Mouse (Mus musculus) midbrain, embryonic 14.5 days (tissue): Measurements from ENCODE around the gene Gnai2. TPM values are rescaled to one million over a fixed set of nuclear protein-coding genes. Genes with fewer than 3 reads are reported as not detected.
"Not testable (repeated sequence)": the region's sequence is repeated elsewhere in the genome, so short reads cannot be mapped to it uniquely, and the experiment has no call there.

ENCODE experiments used
- ATAC-seq: fragments of 200-750 bp; cut with Nextera tagmentation; 2 replicates; pipeline ENCODE4 v1.8.0; 2017; ENCODE audit warnings: moderate number of reproducible peaks, moderate library complexity; ENCODE audit not compliant: low FRiP score, low TSS enrichment
- DNase-seq: peaks from one replicate; pipeline ENCODE4 v3.0.0-alpha.2; 2015
- H3K27ac ChIP-seq: fragments of 300-500 bp; sonication (generic); replicated peaks from 2 replicates; pipeline ENCODE4 v1.5.1; 2014; ENCODE audit warnings: mild to moderate bottlenecking, low read depth, low read length, moderate library complexity
- H3K27me3 ChIP-seq: fragments of 300-500 bp; sonication (generic); 2 replicates; pipeline ENCODE4 v1.6.1; 2014; ENCODE audit warnings: low read length, control low read depth, mixed read lengths; ENCODE audit not compliant: control insufficient read depth, insufficient read depth
- H3K36me3 ChIP-seq: fragments of 300-500 bp; sonication (generic); 2 replicates; pipeline ENCODE4 v1.6.1; 2014; ENCODE audit warnings: low read length, control low read depth; ENCODE audit not compliant: control insufficient read depth, insufficient read depth
- H3K4me1 ChIP-seq: fragments of 300-500 bp; sonication (generic); 2 replicates; pipeline ENCODE4 v1.6.1; 2014; ENCODE audit warnings: mild to moderate bottlenecking, antibody characterized with exemption, low read length, control low read depth; ENCODE audit not compliant: control insufficient read depth, insufficient read depth
- H3K4me2 ChIP-seq: fragments of 300-500 bp; sonication (generic); 2 replicates; pipeline ENCODE4 v1.6.1; 2014; ENCODE audit warnings: mild to moderate bottlenecking, low read length, moderate library complexity
- H3K4me3 ChIP-seq: fragments of 300-500 bp; sonication (generic); replicated peaks from 2 replicates; pipeline ENCODE4 v1.5.1; 2014; ENCODE audit warnings: low read depth, low read length
- H3K9ac ChIP-seq: fragments of 300-500 bp; sonication (generic); replicated peaks from 2 replicates; pipeline ENCODE4 v1.6.1; 2014; ENCODE audit warnings: mild to moderate bottlenecking, low read length, moderate library complexity
- H3K9me3 ChIP-seq: fragments of 300-500 bp; sonication (generic); 2 replicates; pipeline ENCODE4 v1.6.1; 2016; ENCODE audit warnings: low read length, control low read depth, mixed read lengths; ENCODE audit not compliant: control insufficient read depth
- WGBS: fragments of 180-500 bp; shearing (Covaris S2); extraction: QIAGEN DNeasy Blood & Tissue Kit; methylation state at CpG from one replicate; pipeline ENCODE4 v1.1.7; 2014; 5-methylcytosine and 5-hydroxymethylcytosine counted together
- polyA plus RNA-seq: library from polyadenylated mRNA; unstranded; fragments of >200 nt; fragmentation: Nextera tagmentation; extraction: Ambion mirVana; gene quantifications from 2 replicates; pipeline ENCODE4 v1.2.1, GENCODE M21; 2014

Gnai2 gene
- polyA plus RNA-seq, 1 experiment from 2014 or later: 326 TPM

DNA sequence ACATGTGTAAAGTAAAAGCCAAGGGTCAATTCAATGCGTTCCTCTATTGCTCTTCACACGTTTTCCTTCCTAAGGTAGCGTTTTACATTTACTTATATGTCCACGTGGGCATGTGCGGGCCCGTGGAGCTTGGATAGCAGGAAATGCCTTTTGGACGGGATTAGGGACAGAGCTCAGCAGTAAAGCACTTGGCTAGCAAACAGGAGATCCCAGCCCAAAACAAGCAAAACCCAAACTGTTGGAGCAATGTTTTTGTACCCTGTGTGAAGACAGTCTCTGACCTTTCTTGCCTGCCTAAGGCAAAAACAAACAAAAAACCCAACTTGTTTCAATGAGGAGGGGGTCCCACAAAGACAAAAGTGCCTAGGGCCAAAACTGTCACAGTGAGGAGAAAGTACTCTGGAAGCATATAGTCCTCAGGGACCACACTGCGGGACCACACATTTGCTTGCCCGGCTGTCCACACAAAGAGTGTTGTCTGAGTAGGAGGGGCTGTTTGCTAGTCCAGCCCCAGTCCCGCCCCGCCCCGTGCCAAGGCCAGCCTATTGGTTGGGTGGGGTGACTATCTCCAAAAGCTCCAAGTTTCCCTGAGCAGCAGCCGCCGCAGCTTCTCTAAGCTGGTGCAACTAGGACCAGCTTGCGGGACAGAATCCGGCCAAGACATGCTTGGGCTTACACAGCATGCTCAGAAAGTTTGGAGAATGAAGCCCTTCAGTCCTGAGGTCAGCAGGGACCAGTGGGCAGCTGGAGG lies 58.6 kb downstream of the Gnai2 start, which contains the start of gene Hyal1:
TSS of gene Hyal1 (plus strand) at position 571 of the 751 bp plus-strand sequence.
- no peaks in the 10 kb centered on the region for H3K27me3 ChIP-seq
- peak within 1 kb of the TSS; percentile 21 for H3K4me3 ChIP-seq
- H3K4me1 ChIP-seq: peaks cover 20% of the 10 kb centered on the region
- H3K9me3 ChIP-seq: no peaks in the 10 kb centered on the region
- H3K36me3 ChIP-seq: peaks cover 29% of the 10 kb centered on the region
- WGBS: 27% methylated on average over 16 of the region's 16 CpGs
- H3K4me2 ChIP-seq: peak within 1 kb of the TSS; percentile 42
- H3K9ac ChIP-seq: no peak within 1 kb of the TSS; the same call in 1 of the 2 replicates
- peak within 1 kb of the TSS; percentile 41; the same call in 1 of the 2 replicates for H3K27ac ChIP-seq
- DNase-seq (peak; percentile 76), ATAC-seq (peak; percentile 29)

DNA sequence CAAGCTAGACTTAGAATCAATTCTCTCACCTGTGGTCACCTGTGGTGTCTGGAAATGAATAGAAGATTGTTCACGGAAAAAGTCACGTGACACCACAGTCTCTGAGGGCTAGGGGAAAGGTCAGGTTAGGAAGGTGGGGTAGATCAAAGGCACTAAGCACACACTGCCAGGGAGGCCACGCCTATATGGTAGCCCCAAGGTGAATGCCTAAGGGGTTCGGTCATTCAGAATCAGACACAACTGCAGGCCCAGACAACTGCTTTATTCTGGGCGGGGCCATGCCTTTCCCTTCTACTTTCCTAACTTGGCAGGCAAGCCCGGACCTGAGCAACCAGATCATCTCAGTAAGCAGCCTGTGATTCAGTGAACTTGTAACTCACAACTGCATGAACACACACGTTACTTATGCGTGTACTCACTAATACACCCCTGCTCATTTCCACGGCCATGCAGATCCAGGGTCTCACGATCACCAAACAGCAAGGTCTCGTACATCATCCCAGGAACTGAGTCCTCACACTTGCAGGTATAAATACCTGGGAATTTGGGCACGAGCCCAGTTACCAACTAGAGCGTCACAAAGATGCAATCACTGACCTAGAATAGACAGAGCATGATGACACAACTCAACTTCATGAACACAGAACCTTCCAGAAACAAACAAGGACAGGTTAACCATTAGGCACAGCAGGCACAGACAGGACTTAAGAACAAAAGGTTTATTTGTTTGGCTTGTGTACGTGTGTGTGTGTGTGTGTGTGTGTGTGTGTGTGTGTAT lies 59.4 kb downstream of the Gnai2 start:
- Histone ChIP-seq H3K36me3 (peaks cover 36% of the 10 kb centered on the region), H3K9me3 (no peaks in the 10 kb centered on the region), H3K4me3 (no peak overlapping the region), H3K4me1 (peaks cover 22% of the 10 kb centered on the region), H3K27ac (0 out of 2 replicates have a peak overlapping the region, but pooled peaks have one; percentile 41), H3K27me3 (no peaks in the 10 kb centered on the region), H3K9ac (no peak overlapping the region), H3K4me2 (no peak overlapping the region)
- no peak for ATAC-seq
- WGBS: 89% methylated on average over 14 of the region's 14 CpGs
- no peak for DNase-seq

DNA sequence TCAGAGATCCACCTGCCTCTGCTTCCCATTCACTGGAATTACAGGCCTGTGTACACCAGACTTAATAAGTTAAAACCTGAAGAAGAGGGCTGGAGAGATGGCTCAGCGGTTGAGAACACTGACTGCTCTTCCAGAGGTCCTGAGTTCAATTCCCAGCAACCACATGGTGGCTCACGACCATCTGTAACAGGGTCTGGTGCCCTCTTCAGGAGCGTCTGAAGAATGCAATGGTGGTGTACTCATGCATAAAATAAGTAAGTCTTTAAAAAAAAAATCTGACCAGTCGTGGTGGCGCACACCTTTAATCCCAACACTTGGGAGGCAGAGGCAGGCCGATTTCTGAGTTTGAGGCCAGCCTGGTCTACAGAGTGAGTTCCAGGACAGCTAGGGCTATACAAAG lies 61.4 kb downstream of the Gnai2 start:
- not testable (repeated sequence) for H3K9ac ChIP-seq, H3K27me3 ChIP-seq, H3K4me3 ChIP-seq, DNase-seq, H3K27ac ChIP-seq, H3K9me3 ChIP-seq, ATAC-seq, H3K4me2 ChIP-seq
- 81% methylated on average over 6 of the region's 6 CpGs for WGBS
- Histone ChIP-seq H3K4me1 (peaks cover 25% of the 10 kb centered on the region), H3K36me3 (peaks cover 41% of the 10 kb centered on the region)

DNA sequence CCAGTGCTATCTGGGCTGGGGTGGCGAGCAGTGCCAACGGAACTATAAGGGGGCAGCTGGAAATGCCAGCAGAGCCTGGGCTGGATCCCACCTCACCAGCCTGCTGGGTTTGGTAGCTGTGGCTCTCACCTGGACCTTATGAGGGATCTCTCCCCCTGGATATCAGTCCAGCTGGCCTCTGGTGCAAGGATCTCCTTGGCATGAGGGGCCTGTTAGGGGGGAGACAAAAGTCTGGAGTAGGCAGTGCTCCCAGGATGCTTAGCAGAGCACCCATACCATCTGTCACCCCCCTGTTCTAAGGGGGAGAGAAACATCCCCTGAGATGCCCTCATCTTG lies 62.9 kb downstream of the Gnai2 start:
- Histone ChIP-seq H3K9me3 (no peaks in the 10 kb centered on the region), H3K36me3 (peaks cover 41% of the 10 kb centered on the region), H3K4me2 (no peak overlapping the region), H3K4me3 (no peak overlapping the region), H3K4me1 (peaks cover 36% of the 10 kb centered on the region), H3K27ac (no peak overlapping the region), H3K27me3 (no peaks in the 10 kb centered on the region), H3K9ac (no peak overlapping the region)
- no peak for ATAC-seq
- 100% methylated on average over 2 of the region's 2 CpGs for WGBS
- DNase-seq: no peak

DNA sequence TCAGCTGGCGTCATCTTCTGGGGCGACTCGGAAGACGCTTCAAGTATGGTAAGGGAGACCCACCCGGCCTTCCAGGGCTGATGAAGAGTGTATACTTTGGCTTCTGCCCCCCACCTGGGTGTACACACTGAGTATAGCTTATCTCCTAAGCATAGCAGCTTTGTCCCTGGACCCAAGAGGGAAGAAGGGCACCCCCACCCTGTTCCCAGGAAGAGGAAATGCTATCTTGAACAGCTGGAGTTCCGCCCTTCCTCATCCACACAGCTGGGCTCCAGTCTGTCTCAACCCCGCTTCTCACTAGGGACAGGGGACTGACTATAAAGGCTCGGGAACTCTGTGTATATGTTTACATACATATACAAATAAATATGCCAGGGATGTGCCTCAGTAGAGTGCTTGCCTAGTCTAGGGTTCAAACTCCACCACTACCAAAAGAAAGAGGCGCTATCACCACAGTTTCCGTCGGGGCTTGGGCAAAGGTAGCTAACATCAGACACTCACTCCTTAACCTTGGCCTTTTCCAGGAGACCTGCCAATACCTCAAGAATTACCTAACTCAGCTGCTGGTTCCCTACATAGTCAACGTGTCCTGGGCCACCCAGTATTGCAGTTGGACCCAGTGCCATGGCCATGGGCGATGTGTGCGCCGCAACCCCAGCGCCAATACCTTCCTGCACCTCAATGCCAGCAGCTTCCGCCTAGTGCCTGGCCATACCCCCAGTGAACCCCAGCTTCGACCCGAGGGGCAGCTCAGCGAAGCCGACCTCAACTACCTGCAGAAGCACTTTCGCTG lies 63.4 kb downstream of the Gnai2 start:
- H3K27ac ChIP-seq: no peak overlapping the region
- H3K27me3 ChIP-seq: no peaks in the 10 kb centered on the region
- H3K4me1 ChIP-seq: peaks cover 32% of the 10 kb centered on the region
- H3K4me3 ChIP-seq: no peak overlapping the region
- H3K36me3 ChIP-seq: peaks cover 41% of the 10 kb centered on the region
- H3K9me3 ChIP-seq: no peaks in the 10 kb centered on the region
- no peak for DNase-seq
- H3K4me2 ChIP-seq: peak overlapping the region; percentile 83
- no peak for ATAC-seq
- no peak overlapping the region for H3K9ac ChIP-seq
- 95% methylated on average over 22 of the region's 22 CpGs for WGBS

DNA sequence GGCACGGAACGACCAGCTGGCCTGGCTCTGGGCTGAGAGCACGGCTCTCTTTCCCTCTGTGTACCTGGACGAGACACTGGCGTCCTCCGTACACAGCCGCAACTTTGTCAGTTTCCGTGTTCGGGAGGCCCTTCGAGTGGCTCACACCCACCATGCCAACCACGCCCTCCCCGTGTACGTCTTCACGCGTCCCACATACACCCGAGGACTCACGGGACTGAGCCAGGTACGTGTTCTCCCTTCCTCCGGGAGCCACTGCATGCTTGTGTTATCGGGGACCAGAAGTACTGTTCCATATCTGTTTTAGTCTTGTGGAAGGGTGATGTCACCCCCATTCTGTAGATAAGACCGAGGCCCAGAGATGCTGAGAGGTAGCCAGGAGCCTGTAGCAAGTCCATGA lies 64.3 kb downstream of the Gnai2 start:
- Histone ChIP-seq H3K4me2 (peak overlapping the region; percentile 83), H3K9me3 (no peaks in the 10 kb centered on the region), H3K9ac (peak overlapping the region; percentile 80), H3K27ac (no peak overlapping the region), H3K4me3 (peak overlapping the region; percentile 85), H3K4me1 (peaks cover 32% of the 10 kb centered on the region), H3K27me3 (no peaks in the 10 kb centered on the region), H3K36me3 (peaks cover 49% of the 10 kb centered on the region)
- no peak for DNase-seq
- WGBS: 94% methylated on average over 21 of the region's 21 CpGs
- no peak for ATAC-seq

DNA sequence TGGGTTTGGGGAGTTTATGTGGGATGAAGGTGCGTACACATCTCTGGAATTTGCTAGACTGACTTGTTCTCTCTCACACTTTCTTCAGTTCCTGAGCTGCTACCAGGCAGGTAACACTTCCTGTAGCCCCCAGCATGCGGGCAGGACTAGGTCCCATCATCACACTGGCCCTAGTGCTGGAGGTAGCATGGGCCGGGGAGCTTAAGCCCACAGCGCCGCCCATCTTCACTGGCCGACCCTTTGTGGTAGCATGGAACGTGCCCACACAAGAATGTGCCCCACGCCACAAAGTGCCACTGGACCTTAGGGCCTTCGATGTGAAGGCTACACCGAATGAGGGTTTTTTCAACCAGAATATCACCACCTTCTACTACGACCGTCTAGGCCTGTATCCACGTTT lies 65.2 kb downstream of the Gnai2 start:
- H3K27ac ChIP-seq: peak overlapping the region; percentile 88
- 46% methylated on average over 13 of the region's 13 CpGs for WGBS
- H3K9ac ChIP-seq: peak overlapping the region; percentile 80
- peaks cover 57% of the 10 kb centered on the region for H3K36me3 ChIP-seq
- no peaks in the 10 kb centered on the region for H3K27me3 ChIP-seq
- DNase-seq (no peak), ATAC-seq (no peak)
- H3K4me2 ChIP-seq: peak overlapping the region; percentile 83
- peaks cover 32% of the 10 kb centered on the region for H3K4me1 ChIP-seq
- peak overlapping the region; percentile 85 for H3K4me3 ChIP-seq
- no peaks in the 10 kb centered on the region for H3K9me3 ChIP-seq

DNA sequence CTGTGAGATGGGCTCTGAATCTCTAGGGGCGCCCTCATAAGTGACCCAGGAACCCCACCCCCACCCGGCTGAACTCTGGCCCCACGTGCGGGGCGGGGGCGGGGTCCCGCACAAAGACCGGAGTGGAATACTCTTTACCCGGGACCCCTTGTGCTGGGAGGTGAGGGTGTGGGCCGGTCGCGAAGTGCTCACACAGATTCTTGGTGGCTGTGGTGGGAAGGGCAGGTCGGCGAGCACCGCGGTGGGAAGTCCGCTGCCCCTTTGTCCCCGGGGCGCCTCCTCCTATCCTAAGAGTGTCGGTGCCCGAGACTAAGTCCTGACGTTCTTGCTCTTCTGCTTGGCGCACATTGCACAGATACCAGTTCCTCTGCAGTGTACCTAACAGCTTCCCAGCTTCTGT lies 65.9 kb downstream of the Gnai2 start:
- ATAC-seq (peak; percentile 54), DNase-seq (no peak)
- peak overlapping the region; percentile 88 for H3K27ac ChIP-seq
- H3K36me3 ChIP-seq: peaks cover 57% of the 10 kb centered on the region
- H3K27me3 ChIP-seq: no peaks in the 10 kb centered on the region
- no peaks in the 10 kb centered on the region for H3K9me3 ChIP-seq
- WGBS: under 1% methylated on average over 23 of the region's 23 CpGs
- peak overlapping the region; percentile 83 for H3K4me2 ChIP-seq
- H3K4me3 ChIP-seq: peak overlapping the region; percentile 85
- peaks cover 32% of the 10 kb centered on the region for H3K4me1 ChIP-seq
- H3K9ac ChIP-seq: peak overlapping the region; percentile 80
